Mouse (Mus musculus): ENCODE measurements around the gene Epn3. TPM values are rescaled to one million over a fixed set of nuclear protein-coding genes. Genes with fewer than 3 reads are reported as not detected.
A peak's percentile ranks its signal among the peaks of the same experiment; 100 is the strongest.

Gene Epn3
- total RNA-seq (2014; rRNA removed) (2.0 and 2.5 TPM in 2 replicates), polyA plus RNA-seq (2015; fragmentation: Nextera tagmentation; extraction: Ambion mirVana) (0.96 and 1.4 TPM in 2 replicates)

GRCm38 (mm10) chr11:94499661-94500152 lies at the start of gene Epn3:
Gene Epn3 (minus strand): TSS chr11:94499974.
- H3K9ac ChIP-seq, result peak within 1 kb of the TSS; percentile 25; the same call in 1 of the 2 replicates
- H3K9me3 ChIP-seq (ENCODE audit: low read length), result no peaks in the 10 kb centered on the region
- peak within 1 kb of the TSS; percentile 24 for H3K4me3 ChIP-seq (ENCODE audit: low read depth, low read length)
- no peaks in the 10 kb centered on the region for H3K36me3 ChIP-seq (ENCODE audit: insufficient read depth)
- H3K27me3 ChIP-seq (ENCODE audit: insufficient read depth, low read length), result peaks cover 3% of the 10 kb centered on the region; the same call in 1 of the 2 replicates
- 3% methylated on average over 25 of the region's 26 CpGs for WGBS
- H3K4me1 ChIP-seq (ENCODE audit: insufficient read depth), result peaks cover 10% of the 10 kb centered on the region
- DNase-seq, result no peak
- H3K27ac ChIP-seq (ENCODE audit: low read depth, low read length), result no peak within 1 kb of the TSS
- peak within 1 kb of the TSS; percentile 49 for H3K4me2 ChIP-seq (ENCODE audit: low read depth)
- ATAC-seq, result no peak
- TF ChIP-seq CTCF (IDR thresholded peaks at IDR 0.05; ENCODE audit: low read depth), result no peak

GRCm38 (mm10) chr11:94548888-94549690 lies 49.3 kb upstream of the Epn3 start, which contains the start of gene Rsad1:
Gene Rsad1 (minus strand): TSS chr11:94549255.
- DNase-seq (peak; percentile 96), ATAC-seq (peak; percentile 92)
- Histone ChIP-seq H3K9me3 (ENCODE audit: low read length) (no peaks in the 10 kb centered on the region), H3K4me2 (ENCODE audit: low read depth) (peak within 1 kb of the TSS; percentile 94), H3K9ac (peak within 1 kb of the TSS; percentile 64), H3K27ac (ENCODE audit: low read depth, low read length) (peak within 1 kb of the TSS; percentile 85), H3K36me3 (ENCODE audit: insufficient read depth) (no peaks in the 10 kb centered on the region), H3K4me3 (ENCODE audit: low read depth, low read length) (peak within 1 kb of the TSS; percentile 51), H3K27me3 (ENCODE audit: insufficient read depth, low read length) (no peaks in the 10 kb centered on the region), H3K4me1 (ENCODE audit: insufficient read depth) (peaks cover 8% of the 10 kb centered on the region)
- WGBS, result 3% methylated on average over 49 of the region's 49 CpGs
- TF ChIP-seq CTCF (IDR thresholded peaks at IDR 0.05; ENCODE audit: low read depth), result peak; percentile 98

- H3K9ac ChIP-seq, result peak overlapping the region; percentile 64
- WGBS, result 14% methylated on average over 24 of the region's 24 CpGs
- peak; percentile 48 for ATAC-seq
- H3K27ac ChIP-seq (ENCODE audit: low read depth, low read length), result peak overlapping the region; percentile 85
- H3K4me1 ChIP-seq (ENCODE audit: insufficient read depth), result peaks cover 8% of the 10 kb centered on the region
- H3K36me3 ChIP-seq (ENCODE audit: insufficient read depth), result no peaks in the 10 kb centered on the region
- H3K4me3 ChIP-seq (ENCODE audit: low read depth, low read length), result peak overlapping the region; percentile 51
- peak overlapping the region; percentile 94 for H3K4me2 ChIP-seq (ENCODE audit: low read depth)
- H3K27me3 ChIP-seq (ENCODE audit: insufficient read depth, low read length), result no peaks in the 10 kb centered on the region
- TF ChIP-seq CTCF (IDR thresholded peaks at IDR 0.05; ENCODE audit: low read depth), result no peak
- DNase-seq, result no peak
- no peaks in the 10 kb centered on the region for H3K9me3 ChIP-seq (ENCODE audit: low read length)
Observed at GRCm38 (mm10) chr11:94548041-94548784, 48.4 kb upstream of the Epn3 start.

- ATAC-seq (no peak), DNase-seq (no peak)
- no peak for TF ChIP-seq CTCF (IDR thresholded peaks at IDR 0.05; ENCODE audit: low read depth)
- H3K27ac ChIP-seq (ENCODE audit: low read depth, low read length), result no peak overlapping the region
- peaks cover 4% of the 10 kb centered on the region; the same call in 1 of the 2 replicates for H3K36me3 ChIP-seq (ENCODE audit: insufficient read depth)
- H3K4me1 ChIP-seq (ENCODE audit: insufficient read depth), result peaks cover 8% of the 10 kb centered on the region
- 96% methylated on average over 6 of the region's 6 CpGs for WGBS
- H3K27me3 ChIP-seq (ENCODE audit: insufficient read depth, low read length), result no peaks in the 10 kb centered on the region
- H3K9me3 ChIP-seq (ENCODE audit: low read length), result no peaks in the 10 kb centered on the region
- H3K9ac ChIP-seq, result no peak overlapping the region
- H3K4me3 ChIP-seq (ENCODE audit: low read depth, low read length), result no peak overlapping the region
- no peak overlapping the region for H3K4me2 ChIP-seq (ENCODE audit: low read depth)
Observed at GRCm38 (mm10) chr11:94547271-94547670, 47.5 kb upstream of the Epn3 start.

GRCm38 (mm10) chr11:94546381-94546780 lies 46.6 kb upstream of the Epn3 start:
- Histone ChIP-seq H3K9me3 (ENCODE audit: low read length) (no peaks in the 10 kb centered on the region), H3K27me3 (ENCODE audit: insufficient read depth, low read length) (no peaks in the 10 kb centered on the region), H3K4me2 (ENCODE audit: low read depth) (no peak overlapping the region), H3K9ac (no peak overlapping the region), H3K36me3 (ENCODE audit: insufficient read depth) (peaks cover 4% of the 10 kb centered on the region; the same call in 1 of the 2 replicates), H3K4me1 (ENCODE audit: insufficient read depth) (peaks cover 8% of the 10 kb centered on the region), H3K4me3 (ENCODE audit: low read depth, low read length) (no peak overlapping the region), H3K27ac (ENCODE audit: low read depth, low read length) (no peak overlapping the region)
- 98% methylated on average over 5 of the region's 5 CpGs for WGBS
- no peak for TF ChIP-seq CTCF (IDR thresholded peaks at IDR 0.05; ENCODE audit: low read depth)
- DNase-seq, result no peak
- no peak for ATAC-seq

GRCm38 (mm10) chr11:94544422-94544821 lies 44.6 kb upstream of the Epn3 start:
- no peak overlapping the region for H3K9ac ChIP-seq
- peak overlapping the region; percentile 10; the same call in 1 of the 2 replicates for H3K4me2 ChIP-seq (ENCODE audit: low read depth)
- no peaks in the 10 kb centered on the region for H3K27me3 ChIP-seq (ENCODE audit: insufficient read depth, low read length)
- no peak for DNase-seq
- peaks cover 8% of the 10 kb centered on the region for H3K4me1 ChIP-seq (ENCODE audit: insufficient read depth)
- 49% methylated on average over 18 of the region's 18 CpGs for WGBS
- H3K27ac ChIP-seq (ENCODE audit: low read depth, low read length), result no peak overlapping the region
- no peak overlapping the region for H3K4me3 ChIP-seq (ENCODE audit: low read depth, low read length)
- no peak for TF ChIP-seq CTCF (IDR thresholded peaks at IDR 0.05; ENCODE audit: low read depth)
- H3K36me3 ChIP-seq (ENCODE audit: insufficient read depth), result peaks cover 9% of the 10 kb centered on the region; the same call in 1 of the 2 replicates
- H3K9me3 ChIP-seq (ENCODE audit: low read length), result no peaks in the 10 kb centered on the region
- no peak for ATAC-seq
